Mouse (Mus musculus) forebrain, embryonic 11.5 days (tissue): ENCODE data around the gene Ndufb3. TPM values are rescaled to one million over a fixed set of nuclear protein-coding genes. Genes with fewer than 3 reads are reported as not detected.
"Not testable (repeated sequence)": the region's sequence is repeated elsewhere in the genome, so short reads cannot be mapped to it uniquely, and the experiment has no call there.

Source experiments
- ATAC-seq: fragments of 200-750 bp; cut with Nextera tagmentation; replicated peaks from 2 replicates; pipeline ENCODE4 v1.8.0; 2017; ENCODE audit warnings: moderate TSS enrichment; ENCODE audit not compliant: low FRiP score
- DNase-seq: peaks from one replicate; pipeline ENCODE4 v3.0.0-alpha.2; 2017; ENCODE audit warnings: low spot score
- H3K27ac ChIP-seq: fragments of 300-500 bp; sonication (generic); 2 replicates; pipeline ENCODE4 v1.5.1; 2014; ENCODE audit warnings: low read depth, low read length
- H3K27me3 ChIP-seq: fragments of 300-500 bp; sonication (generic); 2 replicates; pipeline ENCODE4 v1.6.1; 2014; ENCODE audit warnings: mild to moderate bottlenecking, low read length, mixed read lengths; ENCODE audit not compliant: control insufficient read depth, insufficient read depth
- H3K36me3 ChIP-seq: fragments of 300-500 bp; sonication (generic); 2 replicates; pipeline ENCODE4 v1.6.1; 2014; ENCODE audit warnings: mild to moderate bottlenecking, low read length, moderate library complexity, mixed read lengths; ENCODE audit not compliant: control insufficient read depth, insufficient read depth
- H3K4me1 ChIP-seq: fragments of 300-500 bp; sonication (generic); replicated peaks from 2 replicates; pipeline ENCODE4 v1.6.1; 2014; ENCODE audit warnings: low read length, mixed read lengths; ENCODE audit not compliant: control insufficient read depth, insufficient read depth
- H3K4me2 ChIP-seq: fragments of 300-500 bp; sonication (generic); 2 replicates; pipeline ENCODE4 v1.6.1; 2014; ENCODE audit warnings: low read depth, mild to moderate bottlenecking, low read length, moderate library complexity, mixed read lengths; ENCODE audit not compliant: severe bottlenecking
- H3K4me3 ChIP-seq: fragments of 300-500 bp; sonication (generic); 2 replicates; pipeline ENCODE4 v1.5.1; 2014; ENCODE audit warnings: low read depth, low read length
- H3K9ac ChIP-seq: fragments of 300-500 bp; sonication (generic); 2 replicates; pipeline ENCODE4 v1.6.1; 2014; ENCODE audit warnings: low read length
- H3K9me3 ChIP-seq: fragments of 300-500 bp; sonication (generic); 2 replicates; pipeline ENCODE4 v1.6.1; 2016; ENCODE audit warnings: low read length, mixed read lengths; ENCODE audit not compliant: control insufficient read depth
- WGBS: fragments of 180-500 bp; shearing (Covaris S2); extraction: QIAGEN DNeasy Blood & Tissue Kit; methylation state at CpG from one replicate; pipeline ENCODE4 v1.1.7; 2014; 5-methylcytosine and 5-hydroxymethylcytosine counted together
- polyA plus RNA-seq: library from polyadenylated mRNA; unstranded; fragments of >200 nt; fragmentation: Nextera tagmentation; extraction: Ambion mirVana; gene quantifications from 2 replicates; pipeline ENCODE4 v1.2.1, GENCODE M21; 2014

Ndufb3 gene
- 142 and 146 TPM in 2 replicates for polyA plus RNA-seq

- DNase-seq (peak; percentile 90), ATAC-seq (peak; percentile 98)
- WGBS, result under 1% methylated on average over 40 of the region's 41 CpGs
- peak within 1 kb of the TSS; percentile 78 for H3K4me3 ChIP-seq
- no peak within 1 kb of the TSS for H3K27ac ChIP-seq
- H3K27me3 ChIP-seq, result no peaks in the 10 kb centered on the region
- H3K9me3 ChIP-seq, result no peaks in the 10 kb centered on the region
- H3K4me1 ChIP-seq, result peaks cover 4% of the 10 kb centered on the region; the same call in 1 of the 2 replicates
- no peaks in the 10 kb centered on the region for H3K36me3 ChIP-seq
- peak within 1 kb of the TSS; percentile 70 for H3K9ac ChIP-seq
- H3K4me2 ChIP-seq, result peak within 1 kb of the TSS; percentile 83
These were observed at the start of gene Ndufb3, which contains the start of gene Fam126b for GRCm38 (mm10) chr1:58586171-58586997. Ndufb3 (plus strand) TSS chr1:58586384. Fam126b (minus strand) TSS chr1:58586323.

- no peak overlapping the region for H3K4me3 ChIP-seq
- H3K9ac ChIP-seq, result no peak overlapping the region
- ATAC-seq, result no peak
- 75% methylated on average over 1 of the region's 1 CpGs for WGBS
- no peak overlapping the region for H3K27ac ChIP-seq
- DNase-seq, result no peak
- no peaks in the 10 kb centered on the region for H3K27me3 ChIP-seq
- no peaks in the 10 kb centered on the region for H3K36me3 ChIP-seq
- no peak overlapping the region for H3K4me2 ChIP-seq
- H3K9me3 ChIP-seq, result no peaks in the 10 kb centered on the region
- H3K4me1 ChIP-seq, result no peaks in the 10 kb centered on the region
These were observed 44.8 kb upstream of the Ndufb3 start for GRCm38 (mm10) chr1:58541386-58541785.

DNA sequence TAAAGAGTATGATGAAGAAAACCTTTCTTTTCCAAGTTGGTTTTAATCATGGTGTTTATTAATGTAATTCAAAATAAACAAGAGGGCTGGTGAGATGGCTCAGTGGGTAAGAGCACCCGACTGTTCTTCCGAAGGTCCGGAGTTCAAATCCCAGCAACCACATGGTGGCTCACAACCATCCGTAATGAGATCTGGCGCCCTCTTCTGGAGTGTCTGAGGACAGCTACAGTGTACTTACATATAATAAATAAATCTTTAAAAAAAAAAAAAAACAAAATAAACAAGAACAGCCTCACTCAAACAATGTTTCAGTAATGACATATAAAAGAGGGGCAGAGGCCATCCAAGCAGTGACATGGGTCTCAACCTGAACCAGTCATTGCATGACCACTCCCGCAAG lies 25.8 kb upstream of the Ndufb3 start:
- not testable (repeated sequence) for ATAC-seq, H3K27me3 ChIP-seq, H3K27ac ChIP-seq, H3K4me2 ChIP-seq, H3K4me1 ChIP-seq, H3K9me3 ChIP-seq, H3K36me3 ChIP-seq, H3K9ac ChIP-seq, DNase-seq, H3K4me3 ChIP-seq
- WGBS, result 89% methylated on average over 6 of the region's 6 CpGs

GRCm38 (mm10) chr1:58562455-58562854 lies 23.7 kb upstream of the Ndufb3 start:
- H3K9me3 ChIP-seq, result no peaks in the 10 kb centered on the region
- no peaks in the 10 kb centered on the region for H3K36me3 ChIP-seq
- H3K27me3 ChIP-seq, result no peaks in the 10 kb centered on the region
- no peak overlapping the region for H3K27ac ChIP-seq
- no peak overlapping the region for H3K9ac ChIP-seq
- no peak overlapping the region for H3K4me3 ChIP-seq
- no peaks in the 10 kb centered on the region for H3K4me1 ChIP-seq
- ATAC-seq, result no peak
- no peak overlapping the region for H3K4me2 ChIP-seq
- DNase-seq, result peak; percentile 53
- 84% methylated on average over 1 of the region's 1 CpGs for WGBS

GRCm38 (mm10) chr1:58564981-58565380 lies 21.2 kb upstream of the Ndufb3 start:
- WGBS, result 93% methylated on average over 5 of the region's 5 CpGs
- no peaks in the 10 kb centered on the region for H3K27me3 ChIP-seq
- H3K4me2 ChIP-seq, result no peak overlapping the region
- H3K9ac ChIP-seq, result no peak overlapping the region
- ATAC-seq (no peak), DNase-seq (no peak)
- H3K9me3 ChIP-seq, result no peaks in the 10 kb centered on the region
- no peak overlapping the region for H3K27ac ChIP-seq
- no peaks in the 10 kb centered on the region for H3K4me1 ChIP-seq
- H3K36me3 ChIP-seq, result no peaks in the 10 kb centered on the region
- no peak overlapping the region for H3K4me3 ChIP-seq

- H3K4me2 ChIP-seq, result no peak overlapping the region
- no peaks in the 10 kb centered on the region for H3K9me3 ChIP-seq
- ATAC-seq (no peak), DNase-seq (no peak)
- H3K27me3 ChIP-seq, result no peaks in the 10 kb centered on the region
- H3K9ac ChIP-seq, result no peak overlapping the region
- H3K27ac ChIP-seq, result no peak overlapping the region
- no peak overlapping the region for H3K4me3 ChIP-seq
- no peaks in the 10 kb centered on the region for H3K36me3 ChIP-seq
- no peaks in the 10 kb centered on the region for H3K4me1 ChIP-seq
These were observed 19.6 kb upstream of the Ndufb3 start for GRCm38 (mm10) chr1:58566621-58567020.

- H3K9ac ChIP-seq, result no peak overlapping the region
- H3K27ac ChIP-seq, result no peak overlapping the region
- no peaks in the 10 kb centered on the region for H3K4me1 ChIP-seq
- no peak overlapping the region for H3K4me3 ChIP-seq
- no peaks in the 10 kb centered on the region for H3K9me3 ChIP-seq
- no peak overlapping the region for H3K4me2 ChIP-seq
- DNase-seq (no peak), ATAC-seq (no peak)
- H3K36me3 ChIP-seq, result no peaks in the 10 kb centered on the region
- H3K27me3 ChIP-seq, result no peaks in the 10 kb centered on the region
These were observed 17.6 kb upstream of the Ndufb3 start for GRCm38 (mm10) chr1:58568456-58569130.

DNA sequence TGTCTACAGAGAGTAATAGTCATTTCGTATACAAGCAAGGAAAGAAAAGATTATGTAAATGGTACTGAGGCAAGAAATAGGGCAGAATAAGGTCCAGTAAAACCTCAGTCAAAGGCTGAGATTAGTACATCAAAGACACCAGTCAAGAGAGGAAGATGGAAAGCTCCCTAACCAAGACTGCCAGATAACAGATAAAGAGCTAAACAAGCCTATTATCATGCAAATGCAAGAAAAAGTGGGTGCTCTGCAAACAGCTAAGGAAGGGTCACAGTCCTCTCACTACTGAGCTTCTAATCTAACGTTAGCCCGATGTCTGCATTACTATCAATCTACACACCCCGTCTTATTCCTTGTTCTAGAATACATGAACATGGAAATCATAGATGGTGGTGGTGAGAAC lies 15.7 kb upstream of the Ndufb3 start:
- ATAC-seq (no peak), DNase-seq (no peak)
- 52% methylated on average over 4 of the region's 4 CpGs for WGBS
- Histone ChIP-seq H3K4me1 (no peaks in the 10 kb centered on the region), H3K4me3 (no peak overlapping the region), H3K4me2 (no peak overlapping the region), H3K9ac (no peak overlapping the region), H3K27me3 (no peaks in the 10 kb centered on the region), H3K36me3 (no peaks in the 10 kb centered on the region), H3K27ac (no peak overlapping the region), H3K9me3 (no peaks in the 10 kb centered on the region)
